Mouse (Mus musculus) lung, postnatal 0 days (tissue): Measurements from ENCODE around the gene Klkb1. TPM values are rescaled to one million over a fixed set of nuclear protein-coding genes. Genes with fewer than 3 reads are reported as not detected.

ENCODE experiments used
- ATAC-seq: fragments of 200-750 bp; cut with Nextera tagmentation; 2 replicates; pipeline ENCODE4 v1.8.0; 2017; ENCODE audit warnings: moderate library complexity
- DNase-seq: peaks from one replicate; pipeline ENCODE4 v3.0.0-alpha.2; 2016; ENCODE audit warnings: low spot score
- H3K27ac ChIP-seq: fragments of 300-500 bp; sonication (generic); 2 replicates; pipeline ENCODE4 v1.5.1; 2014; ENCODE audit warnings: antibody characterized with exemption, mild to moderate bottlenecking, low read length, mixed read lengths
- H3K27me3 ChIP-seq: fragments of 300-500 bp; sonication (generic); replicated peaks from 2 replicates; pipeline ENCODE4 v1.6.1; 2014; ENCODE audit warnings: low read length, mixed read lengths; ENCODE audit not compliant: insufficient read depth
- H3K36me3 ChIP-seq: fragments of 300-500 bp; sonication (generic); 2 replicates; pipeline ENCODE4 v1.6.1; 2014; ENCODE audit warnings: low read length, mixed read lengths; ENCODE audit not compliant: insufficient read depth
- H3K4me1 ChIP-seq: fragments of 300-500 bp; sonication (generic); 2 replicates; pipeline ENCODE4 v1.6.1; 2014; ENCODE audit warnings: antibody characterized with exemption, low read depth, low read length, mixed read lengths; ENCODE audit not compliant: insufficient read depth
- H3K4me2 ChIP-seq: fragments of 300-500 bp; sonication (generic); replicated peaks from 2 replicates; pipeline ENCODE4 v1.6.1; 2014; ENCODE audit warnings: low read depth, mild to moderate bottlenecking, low read length, moderate library complexity, mixed read lengths
- H3K4me3 ChIP-seq: fragments of 300-500 bp; sonication (generic); 2 replicates; pipeline ENCODE4 v1.5.1; 2014; ENCODE audit warnings: low read depth, low read length
- H3K9ac ChIP-seq: fragments of 300-500 bp; sonication (generic); replicated peaks from 2 replicates; pipeline ENCODE4 v1.6.1; 2014; ENCODE audit warnings: low read depth, mild to moderate bottlenecking
- H3K9me3 ChIP-seq: fragments of 300-500 bp; sonication (generic); 2 replicates; pipeline ENCODE4 v1.6.1; 2016; ENCODE audit warnings: low read length, mixed read lengths
- CTCF ChIP-seq: IDR thresholded peaks from 2 replicates; pipeline ENCODE4 v1.5.1; 2016; ENCODE audit warnings: antibody characterized with exemption, mild to moderate bottlenecking
- EP300 ChIP-seq: IDR thresholded peaks from 2 replicates; pipeline ENCODE4 v1.6.1; 2016; ENCODE audit warnings: antibody characterized with exemption, mild to moderate bottlenecking, control low read depth
- WGBS: fragments of 180-500 bp; shearing (Covaris S2); extraction: QIAGEN DNeasy Blood & Tissue Kit; methylation state at CpG from one replicate; pipeline ENCODE4 v1.1.7; 2014; 5-methylcytosine and 5-hydroxymethylcytosine counted together
- polyA plus RNA-seq: library from polyadenylated mRNA; unstranded; fragments of >200 nt; fragmentation: Nextera tagmentation; extraction: Ambion mirVana; gene quantifications from 2 replicates; pipeline ENCODE4 v1.2.1, GENCODE M21; 2015

Gene Klkb1
- polyA plus RNA-seq, 1 experiment from 2014 or later: 0.25 TPM

DNA sequence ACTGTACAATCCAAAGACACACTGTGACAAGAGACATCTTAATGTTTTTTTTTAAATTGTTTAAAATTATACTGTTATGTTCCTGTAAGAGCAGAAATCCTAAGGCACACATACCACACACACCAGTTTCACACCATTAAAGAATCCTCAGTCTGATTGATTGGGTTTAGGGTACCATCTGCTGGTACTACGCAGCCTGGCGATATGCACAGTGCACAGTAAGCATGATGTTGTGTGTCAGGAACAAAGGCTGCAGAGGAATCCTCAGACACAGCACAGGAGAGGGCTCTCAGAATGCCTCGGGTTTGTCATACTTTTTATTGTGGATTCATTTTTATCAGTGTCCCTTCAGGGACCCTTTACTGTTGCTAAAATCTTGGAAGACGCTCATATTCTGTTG lies 20.3 kb downstream of the Klkb1 start:
- WGBS: 64% methylated on average over 4 of the region's 4 CpGs
- no peak for DNase-seq
- TF ChIP-seq EP300 (no peak), CTCF (0 out of 2 replicates have a peak, but pooled peaks have one; percentile 2)

GRCm38 (mm10) chr8:45269056-45269455 lies 25.6 kb downstream of the Klkb1 start:
- Histone ChIP-seq H3K4me3 (no peak overlapping the region), H3K4me1 (no peaks in the 10 kb centered on the region), H3K9me3 (no peaks in the 10 kb centered on the region), H3K4me2 (no peak overlapping the region), H3K36me3 (no peaks in the 10 kb centered on the region), H3K9ac (no peak overlapping the region), H3K27me3 (no peaks in the 10 kb centered on the region), H3K27ac (no peak overlapping the region)
- TF ChIP-seq CTCF (no peak), EP300 (no peak)
- DNase-seq (peak; percentile 9), ATAC-seq (no peak)

More for the DNA sequence above, 20.3 kb downstream of the Klkb1 start:
- no peak overlapping the region for H3K4me2 ChIP-seq
- no peaks in the 10 kb centered on the region for H3K4me1 ChIP-seq
- ATAC-seq: no peak
- H3K4me3 ChIP-seq: no peak overlapping the region
- no peak overlapping the region for H3K9ac ChIP-seq
- no peak overlapping the region for H3K27ac ChIP-seq
- H3K36me3 ChIP-seq: no peaks in the 10 kb centered on the region
- no peaks in the 10 kb centered on the region for H3K9me3 ChIP-seq
- no peaks in the 10 kb centered on the region for H3K27me3 ChIP-seq

- no peak for TF ChIP-seq EP300
- no peak for TF ChIP-seq CTCF
- Histone ChIP-seq H3K4me3 (no peak overlapping the region), H3K9me3 (no peaks in the 10 kb centered on the region), H3K4me2 (no peak overlapping the region), H3K27me3 (no peaks in the 10 kb centered on the region), H3K27ac (no peak overlapping the region), H3K36me3 (no peaks in the 10 kb centered on the region), H3K4me1 (no peaks in the 10 kb centered on the region), H3K9ac (no peak overlapping the region)
- DNase-seq (peak; percentile 52), ATAC-seq (no peak)
Measured at GRCm38 (mm10) chr8:45268485-45268884, 26.2 kb downstream of the Klkb1 start.

GRCm38 (mm10) chr8:45267611-45268391 lies 26.9 kb downstream of the Klkb1 start:
- 53% methylated on average over 4 of the region's 4 CpGs for WGBS
- Histone ChIP-seq H3K36me3 (no peaks in the 10 kb centered on the region), H3K27ac (no peak overlapping the region), H3K9me3 (no peaks in the 10 kb centered on the region), H3K4me1 (no peaks in the 10 kb centered on the region), H3K9ac (no peak overlapping the region), H3K27me3 (no peaks in the 10 kb centered on the region), H3K4me2 (no peak overlapping the region), H3K4me3 (no peak overlapping the region)
- ATAC-seq (peak; percentile 42), DNase-seq (peak; percentile 18)
- TF ChIP-seq EP300 (no peak), CTCF (no peak)

GRCm38 (mm10) chr8:45266993-45267392 lies 27.7 kb downstream of the Klkb1 start:
- Histone ChIP-seq H3K9ac (no peak overlapping the region), H3K9me3 (no peaks in the 10 kb centered on the region), H3K36me3 (no peaks in the 10 kb centered on the region), H3K4me2 (no peak overlapping the region), H3K27ac (no peak overlapping the region), H3K27me3 (no peaks in the 10 kb centered on the region), H3K4me1 (no peaks in the 10 kb centered on the region), H3K4me3 (no peak overlapping the region)
- DNase-seq (peak; percentile 74), ATAC-seq (peak; percentile 82)
- TF ChIP-seq EP300 (peak; percentile 36; the same call in 1 of the 2 replicates), CTCF (no peak)
- 40% methylated on average over 8 of the region's 8 CpGs for WGBS

- Histone ChIP-seq H3K9ac (no peak overlapping the region), H3K4me1 (no peaks in the 10 kb centered on the region), H3K27ac (no peak overlapping the region), H3K4me2 (no peak overlapping the region), H3K36me3 (no peaks in the 10 kb centered on the region), H3K4me3 (no peak overlapping the region), H3K27me3 (no peaks in the 10 kb centered on the region), H3K9me3 (no peaks in the 10 kb centered on the region)
- 78% methylated on average over 4 of the region's 4 CpGs for WGBS
- TF ChIP-seq CTCF (no peak), EP300 (no peak)
- ATAC-seq: no peak
- DNase-seq: no peak
Measured at GRCm38 (mm10) chr8:45264918-45265317, 29.7 kb downstream of the Klkb1 start.
